Mouse (Mus musculus): ENCODE results near the gene Hist1h3c.
"Not testable (repeated sequence)": the region's sequence is repeated elsewhere in the genome, so short reads cannot be mapped to it uniquely, and the experiment has no call there.

DNA sequence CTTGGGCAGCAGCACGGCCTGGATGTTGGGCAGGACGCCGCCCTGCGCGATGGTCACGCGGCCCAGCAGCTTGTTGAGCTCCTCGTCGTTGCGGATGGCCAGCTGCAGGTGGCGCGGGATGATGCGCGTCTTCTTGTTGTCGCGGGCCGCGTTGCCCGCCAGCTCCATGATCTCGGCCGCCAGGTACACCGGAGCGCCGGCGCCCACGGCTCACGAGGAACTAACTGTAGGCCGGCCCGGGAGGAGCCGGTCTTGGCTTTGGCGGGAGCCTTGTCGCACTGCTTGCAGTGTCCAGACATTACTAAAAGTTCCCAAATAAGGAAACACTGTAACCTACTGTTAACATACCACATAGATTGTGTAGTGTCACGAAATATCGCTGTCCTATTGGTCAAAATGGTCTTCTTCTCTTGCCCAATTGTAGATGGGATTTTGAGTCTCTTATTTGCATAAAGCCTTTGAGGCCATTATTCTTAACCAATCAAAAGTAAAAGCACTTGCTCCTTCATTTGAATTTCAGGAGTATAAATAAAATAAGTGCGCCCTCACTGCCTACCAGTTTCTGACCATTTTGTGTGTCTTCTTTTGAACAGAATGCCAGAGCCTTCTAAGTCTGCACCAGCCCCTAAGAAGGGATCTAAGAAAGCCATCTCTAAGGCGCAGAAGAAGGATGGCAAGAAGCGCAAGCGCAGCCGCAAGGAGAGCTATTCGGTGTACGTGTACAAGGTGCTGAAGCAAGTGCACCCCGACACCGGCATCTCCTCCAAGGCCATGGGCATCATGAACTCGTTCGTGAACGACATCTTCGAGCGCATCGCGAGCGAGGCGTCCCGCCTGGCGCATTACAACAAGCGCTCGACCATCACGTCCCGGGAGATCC is 1.0 kb upstream of the Hist1h3c start, which contains the start of gene Hist1h2bb:
- TF ChIP-seq CEBPB (IDR thresholded peaks at IDR 0.05; ENCODE audit: insufficient read depth, poor library complexity, severe bottlenecking); TCF3 (IDR thresholded peaks at IDR 0.05; ENCODE audit: insufficient read length, low read depth); USF1 (IDR thresholded peaks at IDR 0.05; ENCODE audit: low read depth); MYOD1 (IDR thresholded peaks at IDR 0.05; ENCODE audit: control insufficient read depth in 1 of 3, insufficient read length in 2 of 3, low read depth in 2 of 3); E2F4 (IDR thresholded peaks at IDR 0.05; ENCODE audit: insufficient read depth); TCF12 (IDR thresholded peaks at IDR 0.05; ENCODE audit: insufficient read depth, poor library complexity, severe bottlenecking); MAX (IDR thresholded peaks at IDR 0.05; ENCODE audit: low read depth): not testable (repeated sequence)
- TF ChIP-seq POLR2A (IDR thresholded peaks at IDR 0.05; ENCODE audit: insufficient read length, low read depth) (peak; percentile 41), SRF (IDR thresholded peaks at IDR 0.05; ENCODE audit: control insufficient read depth, insufficient read length, low read depth) (peak; percentile 95), POLR2AphosphoS2 (IDR thresholded peaks at IDR 0.05; ENCODE audit: insufficient read length, low read depth) (peak; percentile 98)

Data from myocyte (in vitro differentiated cells).